Mouse (Mus musculus): ENCODE data around the gene Gck.

- no peak for TF ChIP-seq FLI1 (IDR thresholded peaks at IDR 0.05; ENCODE audit: low read length)
- TF ChIP-seq GATA1 (IDR thresholded peaks at IDR 0.05; ENCODE audit: borderline replicate concordance, low read length), result no peak
Observed at GRCm38 (mm10) chr11:5872707-5873106, 77.2 kb downstream of the Gck start.
